Mouse (Mus musculus) bone marrow, adult 2 months (tissue): ENCODE results near the gene Pgs1. TPM values are rescaled to one million over a fixed set of nuclear protein-coding genes. Genes with fewer than 3 reads are reported as not detected.

Experiments
- H3K27ac ChIP-seq: fragments of 200-500 bp; 2 replicates; pipeline ENCODE4 v1.5.1; 2012; ENCODE audit warnings: low read depth, mild to moderate bottlenecking, control low read depth, inconsistent platforms, low read length; ENCODE audit not compliant: control insufficient read depth, poor library complexity, insufficient read depth
- H3K4me1 ChIP-seq: fragments of 200-500 bp; 2 replicates; pipeline ENCODE4 v1.6.1; 2011; ENCODE audit warnings: low read length; ENCODE audit not compliant: control insufficient read depth, insufficient read depth
- H3K4me3 ChIP-seq: fragments of 200-500 bp; replicated peaks from 2 replicates; pipeline ENCODE3; 2011; ENCODE audit warnings: mild to moderate bottlenecking, low read depth, low read length, control low read depth; ENCODE audit not compliant: control insufficient read depth
- CTCF ChIP-seq: fragments of 200-500 bp; IDR thresholded peaks from 2 replicates; pipeline ENCODE4 v1.5.1; 2011; ENCODE audit warnings: low read length, control low read depth; ENCODE audit not compliant: control insufficient read depth, insufficient read depth
- POLR2A ChIP-seq: fragments of 200-500 bp; IDR thresholded peaks from 2 replicates; pipeline ENCODE4 v1.6.1; 2011; ENCODE audit warnings: low read depth, mild to moderate bottlenecking, control low read depth, low read length, borderline replicate concordance; ENCODE audit not compliant: control insufficient read depth
- WGBS: fragments of 180-500 bp; shearing (Covaris S2); methylation state at CpG from one replicate; pipeline ENCODE4 v1.1.7; 2018; 5-methylcytosine and 5-hydroxymethylcytosine counted together
- polyA plus RNA-seq: library from polyadenylated mRNA; stranded (reverse); fragments of >200 nt; gene quantifications from 2 replicates; pipeline ENCODE4 v1.2.4, GENCODE M21; 2011; ENCODE audit warnings: low replicate concordance; ENCODE audit not compliant: missing spikeins, insufficient read depth, insufficient read length

Pgs1 gene
- polyA plus RNA-seq, 1 experiment, result 67.5 TPM

DNA sequence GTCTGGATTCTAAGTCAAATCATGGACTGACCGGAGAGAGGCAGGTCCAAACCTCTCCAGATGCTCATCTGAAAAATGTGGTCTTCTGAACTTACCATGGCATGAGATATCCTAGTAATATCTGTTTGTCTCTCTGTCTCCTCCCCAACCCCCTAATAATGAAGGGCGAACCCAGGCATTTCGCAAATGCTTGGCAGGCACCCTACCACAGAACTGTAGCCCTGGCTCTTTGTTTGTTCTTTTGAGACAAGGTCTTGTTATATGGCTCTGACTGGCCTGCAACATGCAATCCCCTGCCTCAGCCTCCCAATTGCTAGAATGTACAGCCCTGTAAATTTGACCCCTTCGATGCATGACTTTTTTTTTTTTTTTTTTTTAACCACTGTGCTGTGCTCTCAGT lies 26.9 kb upstream of the Pgs1 start:
- no peak overlapping the region for H3K4me3 ChIP-seq
- TF ChIP-seq POLR2A, result no peak
- TF ChIP-seq CTCF, result no peak
- peaks cover 9% of the 10 kb centered on the region for H3K4me1 ChIP-seq
- WGBS, result 72% methylated on average over 4 of the region's 4 CpGs
- no peak overlapping the region for H3K27ac ChIP-seq

DNA sequence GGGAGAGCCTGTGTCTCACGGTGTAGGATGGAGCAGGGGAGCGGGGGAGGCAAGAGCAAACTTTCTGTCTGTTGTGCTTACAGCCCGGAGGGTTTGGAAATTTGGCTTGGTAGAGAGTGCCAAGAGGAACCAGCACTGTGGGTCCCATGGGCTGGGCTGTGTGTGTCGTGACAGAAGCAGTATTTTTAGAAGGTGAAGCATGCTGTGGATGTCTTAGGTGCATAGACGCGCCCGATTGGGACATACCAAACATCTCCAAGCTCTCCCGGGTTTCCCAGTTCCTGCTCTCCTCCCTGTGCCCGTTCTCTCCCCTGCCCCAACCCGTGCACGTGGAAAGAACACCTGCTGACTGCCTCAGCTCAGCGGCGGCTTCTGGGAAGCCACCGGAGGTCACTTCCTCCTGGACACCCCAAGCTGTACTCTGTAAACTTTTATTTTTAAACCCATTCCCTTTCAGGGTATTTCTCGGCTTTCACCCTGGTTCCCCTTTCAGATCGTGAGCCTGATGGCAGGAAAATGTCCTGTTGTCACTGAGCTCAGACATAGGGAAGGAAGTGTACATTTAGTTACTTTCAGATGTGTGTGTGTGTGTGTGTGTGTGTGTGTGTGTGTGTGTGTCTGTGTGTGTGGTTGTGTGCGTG lies 26.2 kb upstream of the Pgs1 start:
- 4% methylated on average over 17 of the region's 17 CpGs for WGBS
- peak overlapping the region; percentile 66; the same call in 1 of the 2 replicates for H3K27ac ChIP-seq
- TF ChIP-seq POLR2A (no peak), CTCF (no peak)
- peaks cover 7% of the 10 kb centered on the region for H3K4me1 ChIP-seq
- no peak overlapping the region for H3K4me3 ChIP-seq

DNA sequence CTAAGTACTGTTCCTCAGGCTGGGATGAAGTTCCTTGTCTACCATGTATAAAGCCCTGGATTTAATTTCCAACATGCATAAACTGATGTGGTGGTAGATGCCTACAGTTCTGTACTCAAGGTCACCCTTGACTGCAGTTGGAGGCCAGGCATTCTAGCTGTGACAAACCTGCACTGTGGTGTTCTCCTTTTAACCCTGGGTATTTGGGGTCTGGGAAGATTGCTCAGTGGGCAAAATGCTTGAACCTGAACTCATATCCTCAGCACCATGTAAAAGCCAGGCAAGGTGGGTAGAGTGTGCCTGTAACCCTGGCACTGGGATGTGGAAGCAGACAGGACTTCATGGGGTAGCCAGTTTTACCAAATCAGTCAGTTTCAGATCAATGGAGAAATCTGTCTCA lies 25.5 kb upstream of the Pgs1 start:
- Histone ChIP-seq H3K4me3 (no peak overlapping the region), H3K4me1 (peaks cover 9% of the 10 kb centered on the region; the same call in 1 of the 2 replicates), H3K27ac (no peak overlapping the region)
- TF ChIP-seq CTCF, result no peak
- no peak for TF ChIP-seq POLR2A

DNA sequence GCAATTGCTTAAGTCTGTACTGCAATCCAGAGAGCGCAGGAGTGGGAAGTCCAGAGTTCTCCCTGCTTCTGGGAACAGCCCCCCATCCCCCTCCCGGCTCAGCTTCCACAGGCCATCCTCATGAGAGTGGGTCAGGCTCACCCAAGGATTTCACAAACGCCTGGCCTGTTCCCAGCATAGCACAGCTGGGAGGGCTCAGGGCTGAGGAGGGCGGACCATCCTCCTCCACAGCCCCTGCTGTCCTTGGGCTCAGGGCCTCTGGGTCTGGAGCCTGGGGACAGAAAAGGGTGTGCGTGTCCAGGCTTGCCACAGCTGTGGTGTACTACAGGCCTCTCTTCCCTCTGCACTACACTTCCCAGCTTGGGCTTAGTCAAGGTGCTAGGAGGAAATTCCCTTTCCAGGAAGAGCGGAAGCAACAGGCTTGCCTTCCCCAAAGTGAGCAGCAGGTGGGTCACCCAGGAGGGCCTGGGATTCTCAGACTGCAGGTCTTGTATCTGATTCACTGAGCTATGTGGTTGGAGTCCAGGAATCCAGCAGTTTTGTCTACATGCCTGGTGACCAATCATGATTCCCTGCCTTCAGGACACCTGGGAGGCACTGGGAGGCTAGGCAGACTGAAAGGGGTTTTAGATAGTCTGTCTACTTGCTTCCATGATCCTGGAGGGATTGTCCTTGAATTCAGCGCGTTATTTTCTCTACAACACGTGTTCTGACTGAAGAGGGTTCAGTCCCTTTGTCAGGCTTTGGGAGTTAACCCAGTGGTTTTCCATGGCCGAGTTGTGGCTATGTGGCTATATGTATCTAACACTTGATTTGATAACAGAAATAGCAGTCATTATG lies 23.6 kb upstream of the Pgs1 start:
- H3K4me1 ChIP-seq, result peaks cover 9% of the 10 kb centered on the region; the same call in 1 of the 2 replicates

DNA sequence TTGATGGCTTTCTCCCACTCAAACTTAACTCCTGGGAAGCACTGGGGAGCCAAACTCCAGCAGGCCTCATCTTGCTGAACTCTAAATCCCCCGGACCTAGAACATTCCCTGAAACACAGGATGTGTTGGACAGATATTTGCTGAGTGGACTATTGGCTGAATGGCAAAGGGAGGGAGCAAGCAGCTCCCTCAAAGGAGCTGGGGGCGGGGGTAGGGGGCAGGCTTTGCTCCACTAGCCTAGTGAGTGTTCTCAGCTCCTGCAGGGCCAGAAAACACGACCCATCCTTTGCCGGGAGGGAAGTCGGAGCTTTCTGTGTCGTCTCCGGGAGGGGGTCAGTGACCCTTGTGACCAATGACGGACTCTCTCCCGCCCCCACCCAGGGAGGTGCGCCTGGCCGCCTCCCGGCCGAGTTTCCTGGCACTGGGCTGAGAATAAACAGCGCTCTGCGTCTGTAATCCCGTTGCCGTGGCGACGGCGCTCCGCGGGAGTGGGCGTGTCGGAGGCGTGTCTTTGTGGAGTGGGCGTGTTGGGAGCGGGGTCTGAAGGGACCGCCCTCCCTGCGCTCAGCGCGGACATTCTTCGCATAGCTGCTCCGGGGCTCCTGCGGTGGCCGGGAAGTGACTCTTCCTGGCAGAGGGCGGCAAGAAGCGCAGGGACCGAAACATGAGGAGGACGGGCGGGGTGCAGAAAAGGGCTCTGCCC lies 22.9 kb upstream of the Pgs1 start:
- Histone ChIP-seq H3K4me3 (peak overlapping the region; percentile 21), H3K4me1 (peaks cover 7% of the 10 kb centered on the region; the same call in 1 of the 2 replicates), H3K27ac (peak overlapping the region; percentile 24; the same call in 1 of the 2 replicates)
- TF ChIP-seq CTCF (no peak), POLR2A (peak; percentile 38; the same call in 1 of the 2 replicates)
- WGBS, result 3% methylated on average over 40 of the region's 40 CpGs

More for the DNA sequence above, 23.6 kb upstream of the Pgs1 start:
- WGBS, result 70% methylated on average over 10 of the region's 10 CpGs
- no peak overlapping the region for H3K4me3 ChIP-seq
- no peak overlapping the region for H3K27ac ChIP-seq
- TF ChIP-seq POLR2A (no peak), CTCF (no peak)

DNA sequence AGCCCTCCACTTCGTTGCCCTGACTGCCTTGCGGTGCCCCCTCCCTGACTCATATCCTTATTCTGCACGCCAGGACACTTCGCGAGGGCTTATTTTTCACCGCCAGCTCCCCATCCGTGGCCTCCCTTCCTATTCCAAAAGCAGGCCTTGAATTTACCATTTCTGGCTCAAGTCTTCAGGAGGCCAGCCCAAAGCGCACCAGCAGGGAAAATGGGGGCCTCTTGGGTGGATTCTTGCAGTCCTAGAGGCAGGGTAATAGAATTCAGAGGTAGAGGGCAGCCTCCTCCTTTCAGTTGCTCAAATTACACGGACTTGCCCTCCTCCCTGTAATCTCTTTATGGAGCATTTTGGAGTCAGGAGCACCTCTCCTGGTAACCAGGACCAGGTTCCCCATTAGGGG lies 22.2 kb upstream of the Pgs1 start:
- 8% methylated on average over 9 of the region's 9 CpGs for WGBS
- Histone ChIP-seq H3K4me3 (peak overlapping the region; percentile 21), H3K4me1 (peaks cover 7% of the 10 kb centered on the region; the same call in 1 of the 2 replicates), H3K27ac (no peak overlapping the region)
- TF ChIP-seq CTCF (no peak), POLR2A (no peak)

DNA sequence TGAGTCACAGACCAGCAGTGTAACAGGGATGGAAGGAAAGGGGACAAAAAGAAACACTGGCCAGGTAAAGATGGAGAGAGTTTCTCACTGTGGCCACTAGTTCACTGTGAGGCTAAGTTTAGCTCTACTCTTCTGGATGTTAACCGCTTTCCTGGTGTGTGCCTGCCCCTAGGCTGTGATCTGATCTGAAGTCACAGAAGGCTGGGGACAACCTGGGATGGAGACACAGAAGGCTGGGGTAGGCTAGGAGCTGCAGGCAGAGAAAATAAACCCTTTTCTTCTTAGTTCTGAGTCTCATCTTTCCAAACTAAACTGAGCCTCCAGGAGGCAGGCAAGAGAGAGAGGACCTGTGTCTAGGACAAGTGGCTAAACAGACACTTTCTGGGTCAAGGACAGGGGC lies 21.8 kb upstream of the Pgs1 start:
- H3K27ac ChIP-seq, result no peak overlapping the region
- peaks cover 7% of the 10 kb centered on the region; the same call in 1 of the 2 replicates for H3K4me1 ChIP-seq
- no peak for TF ChIP-seq CTCF
- 41% methylated on average over 1 of the region's 1 CpGs for WGBS
- H3K4me3 ChIP-seq, result no peak overlapping the region

DNA sequence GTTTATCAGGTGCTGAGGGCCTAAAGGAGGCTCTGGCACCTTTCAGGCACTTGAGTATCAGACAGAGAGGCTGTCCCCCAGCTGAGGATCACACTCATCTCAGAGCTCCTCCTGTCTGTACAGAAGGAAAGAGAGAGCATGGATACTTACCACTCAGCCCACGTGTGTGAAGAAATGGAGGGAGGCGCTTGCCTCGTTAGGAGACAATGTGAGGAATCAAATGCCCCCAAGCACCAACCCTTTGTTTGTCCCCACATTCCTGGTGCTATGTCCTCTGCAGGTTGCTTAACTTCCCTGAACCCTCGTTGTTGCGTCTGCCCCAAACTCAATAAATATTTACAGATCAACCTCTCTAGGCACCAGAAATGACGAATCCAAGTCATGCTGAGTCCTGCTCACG lies 21.0 kb upstream of the Pgs1 start:
- 43% methylated on average over 7 of the region's 7 CpGs for WGBS

More for the DNA sequence above, 21.0 kb upstream of the Pgs1 start:
- Histone ChIP-seq H3K4me3 (no peak overlapping the region), H3K27ac (no peak overlapping the region), H3K4me1 (peaks cover 5% of the 10 kb centered on the region; the same call in 1 of the 2 replicates)
- no peak for TF ChIP-seq CTCF
- no peak for TF ChIP-seq POLR2A
